Mouse (Mus musculus): ENCODE results near the gene Fras1. TPM values are rescaled to one million over a fixed set of nuclear protein-coding genes. Genes with fewer than 3 reads are reported as not detected.

Fras1 gene
- total and polyA plus RNA-seq, 3 experiments: 2.1 to 5.8 (median 5.4) TPM

DNA sequence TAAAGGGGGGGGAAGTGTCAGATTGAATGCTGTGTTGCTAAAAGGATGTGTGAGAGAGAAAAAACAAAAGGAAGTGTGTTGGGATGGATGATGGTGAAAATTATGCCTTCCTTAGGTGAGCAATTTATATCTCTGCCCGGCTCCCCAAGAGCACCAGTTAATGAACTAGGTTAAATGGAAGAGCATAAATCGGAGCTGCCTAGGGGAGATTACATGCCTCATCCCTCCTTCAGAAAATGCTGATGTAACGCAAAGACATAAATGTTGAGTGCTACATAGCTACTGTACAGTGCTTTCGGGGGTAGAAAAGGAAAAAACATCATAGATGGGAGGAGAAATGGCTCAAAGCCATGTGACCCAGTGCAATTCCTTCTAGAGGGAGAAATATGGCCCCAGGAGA lies 339.0 kb downstream of the Fras1 start:
- Histone ChIP-seq H3K4me2 (ENCODE audit: insufficient read depth, low read depth, poor library complexity, severe bottlenecking) (no peak overlapping the region), H3K9ac (ENCODE audit: insufficient read depth, low read depth) (no peak overlapping the region), H3K9me3 (replicated peaks; ENCODE audit: low read length) (no peaks in the 10 kb centered on the region), H3K27me3 (replicated peaks) (no peaks in the 10 kb centered on the region), H3K4me3 (replicated peaks in 1 of 3; ENCODE audit: low read depth in 2 of 3, low read length in 2 of 3, poor library complexity in 1 of 3) (no peak overlapping the region), H3K79me2 (replicated peaks; ENCODE audit: control insufficient read depth, extremely low read depth, insufficient read depth, poor library complexity, severe bottlenecking) (no peaks in the 10 kb centered on the region), H3K4me1 (ENCODE audit: control insufficient read depth in 1 of 2, insufficient read depth in 2 of 2) (no peaks in the 10 kb centered on the region; a peak in 1 of 4 replicates), H3K27ac (ENCODE audit: insufficient read depth, low read depth) (no peak overlapping the region), H3K36me3 (replicated peaks in 1 of 2; ENCODE audit: control insufficient read depth in 1 of 2, insufficient read depth in 1 of 2, low read length in 1 of 2) (peaks cover 3 to 31% of the 10 kb centered on the region in 2 experiments)
- dilution Hi-C loops (cut with MboI; ENCODE audit: extremely low pct_ligation_motif_present, extremely low pct_unique_long_range_greater_than_20kb, low sequenced_read_pairs): no loop called here
- no peak for DNase-seq (ENCODE audit: extremely low read depth)
- TF ChIP-seq BHLHE40 (IDR thresholded peaks at IDR 0.05; ENCODE audit: low read depth, low read length) (no peak), GABPA (IDR thresholded peaks at IDR 0.05; ENCODE audit: insufficient replicate concordance, low read depth, low read length) (no peak), SMC3 (IDR thresholded peaks at IDR 0.05; ENCODE audit: low read depth, low read length) (no peak), POLR2AphosphoS2 (IDR thresholded peaks at IDR 0.05; ENCODE audit: low read depth, low read length) (no peak), MAFK (IDR thresholded peaks at IDR 0.05; ENCODE audit: insufficient replicate concordance, low read length) (no peak), RCOR1 (conservative IDR thresholded peaks at IDR 0.05; ENCODE audit: low read depth, low read length) (no peak), TCF12 (IDR thresholded peaks at IDR 0.05; ENCODE audit: low read depth, low read length) (no peak), MXI1 (IDR thresholded peaks at IDR 0.05; ENCODE audit: low read depth, low read length) (no peak), EP300 (IDR thresholded peaks at IDR 0.05; ENCODE audit: low read length) (no peak)
- in situ Hi-C loops (cut with MboI; ENCODE audit: low pct_ligation_motif_present, low pct_unique_long_range_greater_than_20kb, low sequenced_read_pairs): no loop called here

DNA sequence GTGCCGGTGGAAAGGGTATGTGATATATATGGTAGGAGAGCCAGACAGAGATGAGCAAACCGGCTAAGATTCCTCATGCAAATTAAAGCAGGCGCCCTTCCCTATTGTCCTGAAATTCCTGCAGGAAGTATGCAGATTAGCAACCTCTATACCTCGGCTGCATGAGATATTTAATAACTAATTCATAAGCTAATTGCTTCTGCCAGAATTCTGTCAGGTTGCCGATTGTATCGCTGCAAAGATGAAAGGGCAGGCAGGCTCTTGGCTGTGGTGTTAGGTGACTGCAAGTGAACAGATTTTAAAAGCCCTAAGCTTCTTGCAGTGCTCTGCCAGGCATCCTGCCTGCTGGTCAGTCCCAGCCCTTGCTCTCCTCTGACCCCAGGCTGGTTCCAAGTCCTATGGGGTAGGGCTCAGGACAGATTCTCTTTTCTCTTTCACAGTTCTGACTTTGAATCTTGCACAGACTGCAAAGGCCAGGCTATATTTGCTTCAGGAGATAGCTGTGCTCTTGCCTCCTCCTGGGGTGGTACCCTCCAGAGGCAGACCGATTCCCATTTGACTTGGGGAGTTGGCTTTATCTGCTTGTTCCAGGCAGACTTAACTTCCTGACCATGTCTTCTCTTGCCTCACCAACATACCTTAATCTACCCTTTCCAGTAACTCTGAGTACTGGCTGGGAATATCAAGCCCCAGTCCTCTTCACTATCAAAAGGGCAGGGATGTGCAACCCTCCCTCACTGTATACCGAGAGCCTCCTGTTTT lies 342.7 kb downstream of the Fras1 start:
- no peaks in the 10 kb centered on the region for H3K9me3 ChIP-seq (replicated peaks; ENCODE audit: low read length)
- no peak overlapping the region for H3K4me3 ChIP-seq (replicated peaks in 1 of 3; ENCODE audit: low read depth in 2 of 3, low read length in 2 of 3, poor library complexity in 1 of 3)
- dilution Hi-C loops (cut with MboI; ENCODE audit: extremely low pct_ligation_motif_present, extremely low pct_unique_long_range_greater_than_20kb, low sequenced_read_pairs) (no loop called here), in situ Hi-C loops (cut with MboI; ENCODE audit: low pct_ligation_motif_present, low pct_unique_long_range_greater_than_20kb, low sequenced_read_pairs) (loop anchor here (5.0 kb wide), 1 partner anchor 41 kb away; no protein-coding TSS in a partner anchor)
- no peak overlapping the region for H3K9ac ChIP-seq (ENCODE audit: insufficient read depth, low read depth)
- peaks cover 3 to 25% of the 10 kb centered on the region in 2 experiments for H3K36me3 ChIP-seq (replicated peaks in 1 of 2; ENCODE audit: control insufficient read depth in 1 of 2, insufficient read depth in 1 of 2, low read length in 1 of 2)
- H3K27ac ChIP-seq (ENCODE audit: insufficient read depth, low read depth): no peak overlapping the region
- no peak for TF ChIP-seq USF2 (conservative IDR thresholded peaks at IDR 0.05; ENCODE audit: low read depth, low read length)
- TF ChIP-seq MYC (IDR thresholded peaks at IDR 0.05; ENCODE audit: low read depth, low read length): no peak
- TF ChIP-seq CHD1 (IDR thresholded peaks at IDR 0.05; ENCODE audit: low read depth, low read length): no peak
- TF ChIP-seq PAX5 (IDR thresholded peaks at IDR 0.05; ENCODE audit: low read length): no peak
- no peaks in the 10 kb centered on the region; a peak in 1 of 4 replicates for H3K4me1 ChIP-seq (ENCODE audit: control insufficient read depth in 1 of 2, insufficient read depth in 2 of 2)
- H3K4me2 ChIP-seq (ENCODE audit: insufficient read depth, low read depth, poor library complexity, severe bottlenecking): no peak overlapping the region
- no peaks in the 10 kb centered on the region for H3K27me3 ChIP-seq (replicated peaks)
- DNase-seq (ENCODE audit: extremely low read depth): no peak
- no peaks in the 10 kb centered on the region for H3K79me2 ChIP-seq (replicated peaks; ENCODE audit: control insufficient read depth, extremely low read depth, insufficient read depth, poor library complexity, severe bottlenecking)
